Mouse (Mus musculus) embryonic facial prominence, embryonic 10.5 days (tissue): ENCODE measurements around the gene Gm11213. TPM values are rescaled to one million over a fixed set of nuclear protein-coding genes. Genes with fewer than 3 reads are reported as not detected.

Experiments
- DNase-seq: peaks from one replicate; pipeline ENCODE4 v3.0.0-alpha.2; 2017; ENCODE audit warnings: low spot score
- H3K27ac ChIP-seq: fragments of 300-500 bp; sonication (generic); replicated peaks from 2 replicates; pipeline ENCODE4 v1.5.1; 2016; ENCODE audit warnings: mild to moderate bottlenecking
- H3K27me3 ChIP-seq: fragments of 300-500 bp; sonication (generic); replicated peaks from 2 replicates; pipeline ENCODE4 v1.6.1; 2016; ENCODE audit warnings: low read depth, mild to moderate bottlenecking; ENCODE audit not compliant: poor library complexity, severe bottlenecking
- H3K36me3 ChIP-seq: fragments of 300-500 bp; sonication (generic); replicated peaks from 2 replicates; pipeline ENCODE4 v1.6.1; 2016; ENCODE audit warnings: mild to moderate bottlenecking, moderate library complexity
- H3K4me1 ChIP-seq: fragments of 300-500 bp; sonication (generic); 2 replicates; pipeline ENCODE4 v1.6.1; 2016
- H3K4me3 ChIP-seq: fragments of 300-500 bp; sonication (generic); 2 replicates; pipeline ENCODE4 v1.5.1; 2016; ENCODE audit warnings: mild to moderate bottlenecking, moderate library complexity
- H3K9me3 ChIP-seq: fragments of 300-500 bp; sonication (generic); 2 replicates; pipeline ENCODE4 v1.6.1; 2016; ENCODE audit warnings: mild to moderate bottlenecking
- WGBS: fragments of 180-500 bp; shearing (Covaris S2); methylation state at CpG from one replicate; pipeline ENCODE4 v1.1.7; 2016; 5-methylcytosine and 5-hydroxymethylcytosine counted together
- polyA plus RNA-seq: library from polyadenylated mRNA; unstranded; fragments of >200 nt; fragmentation: Nextera tagmentation; extraction: Ambion mirVana; gene quantifications from 2 replicates; pipeline ENCODE4 v1.2.1, GENCODE M21; 2016

Gene Gm11213
- not detected in 2 replicates for polyA plus RNA-seq

GRCm38 (mm10) chr4:63604945-63605344 lies at the start of gene Gm11213:
Gene Gm11213 (minus strand): TSS chr4:63605261.
- no peak within 1 kb of the TSS for H3K4me3 ChIP-seq
- 77% methylated on average over 3 of the region's 3 CpGs for WGBS
- H3K27me3 ChIP-seq: no peaks in the 10 kb centered on the region
- H3K27ac ChIP-seq: no peak within 1 kb of the TSS
- H3K4me1 ChIP-seq: no peaks in the 10 kb centered on the region
- H3K36me3 ChIP-seq: no peaks in the 10 kb centered on the region
- no peak for DNase-seq
- no peaks in the 10 kb centered on the region for H3K9me3 ChIP-seq

GRCm38 (mm10) chr4:63654381-63654780 lies 49.3 kb upstream of the Gm11213 start:
- H3K27ac ChIP-seq: no peak overlapping the region
- H3K9me3 ChIP-seq: no peaks in the 10 kb centered on the region
- no peak for DNase-seq
- WGBS: 68% methylated on average over 1 of the region's 1 CpGs
- no peak overlapping the region for H3K4me3 ChIP-seq
- no peaks in the 10 kb centered on the region for H3K27me3 ChIP-seq
- no peaks in the 10 kb centered on the region for H3K36me3 ChIP-seq
- H3K4me1 ChIP-seq: no peaks in the 10 kb centered on the region

GRCm38 (mm10) chr4:63643956-63644726 lies 39.1 kb upstream of the Gm11213 start:
- Histone ChIP-seq H3K4me1 (no peaks in the 10 kb centered on the region), H3K36me3 (no peaks in the 10 kb centered on the region)

GRCm38 (mm10) chr4:63639842-63640241 lies 34.8 kb upstream of the Gm11213 start:
- no peak for DNase-seq
- Histone ChIP-seq H3K27me3 (no peaks in the 10 kb centered on the region), H3K9me3 (no peaks in the 10 kb centered on the region), H3K36me3 (no peaks in the 10 kb centered on the region), H3K4me3 (no peak overlapping the region), H3K27ac (no peak overlapping the region), H3K4me1 (no peaks in the 10 kb centered on the region)
- WGBS: 80% methylated on average over 2 of the region's 2 CpGs

More at GRCm38 (mm10) chr4:63643956-63644726, 39.1 kb upstream of the Gm11213 start:
- Histone ChIP-seq H3K27me3 (no peaks in the 10 kb centered on the region), H3K27ac (no peak overlapping the region), H3K9me3 (no peaks in the 10 kb centered on the region), H3K4me3 (no peak overlapping the region)
- no peak for DNase-seq

- H3K27ac ChIP-seq: no peak overlapping the region
- no peaks in the 10 kb centered on the region for H3K27me3 ChIP-seq
- no peak for DNase-seq
- no peaks in the 10 kb centered on the region for H3K36me3 ChIP-seq
- 65% methylated on average over 1 of the region's 1 CpGs for WGBS
- no peak overlapping the region for H3K4me3 ChIP-seq
- no peaks in the 10 kb centered on the region for H3K9me3 ChIP-seq
- no peaks in the 10 kb centered on the region for H3K4me1 ChIP-seq
Observed at GRCm38 (mm10) chr4:63638603-63639002, 33.5 kb upstream of the Gm11213 start.

- H3K4me3 ChIP-seq: no peak overlapping the region
- H3K27ac ChIP-seq: no peak overlapping the region
- DNase-seq: no peak
- 84% methylated on average over 2 of the region's 2 CpGs for WGBS
- no peaks in the 10 kb centered on the region for H3K27me3 ChIP-seq
- H3K36me3 ChIP-seq: no peaks in the 10 kb centered on the region
- H3K9me3 ChIP-seq: no peaks in the 10 kb centered on the region
- no peaks in the 10 kb centered on the region for H3K4me1 ChIP-seq
Observed at GRCm38 (mm10) chr4:63633181-63633580, 28.1 kb upstream of the Gm11213 start.

- Histone ChIP-seq H3K4me3 (no peak overlapping the region), H3K27ac (no peak overlapping the region), H3K27me3 (no peaks in the 10 kb centered on the region), H3K36me3 (no peaks in the 10 kb centered on the region), H3K9me3 (no peaks in the 10 kb centered on the region), H3K4me1 (no peaks in the 10 kb centered on the region)
- no peak for DNase-seq
- WGBS: 87% methylated on average over 8 of the region's 8 CpGs
Observed at GRCm38 (mm10) chr4:63627111-63627510, 22.1 kb upstream of the Gm11213 start.

- no peaks in the 10 kb centered on the region for H3K27me3 ChIP-seq
- H3K4me1 ChIP-seq: no peaks in the 10 kb centered on the region
- WGBS: 72% methylated on average over 3 of the region's 3 CpGs
- no peaks in the 10 kb centered on the region for H3K9me3 ChIP-seq
- H3K27ac ChIP-seq: no peak overlapping the region
- no peak for DNase-seq
- no peaks in the 10 kb centered on the region for H3K36me3 ChIP-seq
- H3K4me3 ChIP-seq: no peak overlapping the region
Observed at GRCm38 (mm10) chr4:63625563-63626080, 20.6 kb upstream of the Gm11213 start.

GRCm38 (mm10) chr4:63622378-63622835 lies 17.3 kb upstream of the Gm11213 start, which contains the start of gene Tex48:
Gene Tex48 (minus strand): TSS chr4:63622428.
- no peaks in the 10 kb centered on the region for H3K9me3 ChIP-seq
- H3K27me3 ChIP-seq: no peaks in the 10 kb centered on the region
- no peaks in the 10 kb centered on the region for H3K4me1 ChIP-seq
- no peaks in the 10 kb centered on the region for H3K36me3 ChIP-seq
- H3K4me3 ChIP-seq: no peak within 1 kb of the TSS
- DNase-seq: peak; percentile 64
- no peak within 1 kb of the TSS for H3K27ac ChIP-seq
- WGBS: 58% methylated on average over 5 of the region's 5 CpGs

GRCm38 (mm10) chr4:63621861-63622260 lies 16.8 kb upstream of the Gm11213 start:
- no peaks in the 10 kb centered on the region for H3K27me3 ChIP-seq
- no peaks in the 10 kb centered on the region for H3K36me3 ChIP-seq
- no peak overlapping the region for H3K4me3 ChIP-seq
- DNase-seq: no peak
- 80% methylated on average over 2 of the region's 2 CpGs for WGBS
- H3K27ac ChIP-seq: no peak overlapping the region
- H3K4me1 ChIP-seq: no peaks in the 10 kb centered on the region
- H3K9me3 ChIP-seq: no peaks in the 10 kb centered on the region

GRCm38 (mm10) chr4:63608391-63608790 lies 3.3 kb upstream of the Gm11213 start:
- Histone ChIP-seq H3K27ac (no peak overlapping the region), H3K36me3 (no peaks in the 10 kb centered on the region), H3K4me3 (no peak overlapping the region), H3K4me1 (no peaks in the 10 kb centered on the region), H3K9me3 (no peaks in the 10 kb centered on the region), H3K27me3 (no peaks in the 10 kb centered on the region)
- DNase-seq: no peak
- WGBS: 81% methylated on average over 7 of the region's 7 CpGs

GRCm38 (mm10) chr4:63605968-63606367 lies 907 bp upstream of the Gm11213 start:
- DNase-seq: no peak
- H3K27ac ChIP-seq: no peak overlapping the region
- H3K27me3 ChIP-seq: no peaks in the 10 kb centered on the region
- H3K9me3 ChIP-seq: no peaks in the 10 kb centered on the region
- no peak overlapping the region for H3K4me3 ChIP-seq
- no peaks in the 10 kb centered on the region for H3K4me1 ChIP-seq
- no peaks in the 10 kb centered on the region for H3K36me3 ChIP-seq
- 75% methylated on average over 1 of the region's 1 CpGs for WGBS

- H3K27me3 ChIP-seq: no peaks in the 10 kb centered on the region
- no peak overlapping the region for H3K27ac ChIP-seq
- no peaks in the 10 kb centered on the region for H3K4me1 ChIP-seq
- H3K36me3 ChIP-seq: no peaks in the 10 kb centered on the region
- H3K9me3 ChIP-seq: no peaks in the 10 kb centered on the region
- DNase-seq: no peak
- WGBS: 88% methylated on average over 3 of the region's 3 CpGs
- H3K4me3 ChIP-seq: no peak overlapping the region
Observed at GRCm38 (mm10) chr4:63605545-63605944, 484 bp upstream of the Gm11213 start.
